Mouse (Mus musculus) thymus, adult 2 months (tissue): ENCODE measurements at regions not wholly inside any gene's neighbourhood (a gene's known extent, or its start where the extent isn't known, plus 50 kb on each side); places are given as distances from the start of the nearest gene placed in this dataset.

Source experiments
- DNase-seq: peaks from one replicate; pipeline ENCODE4 v3.0.0; 2021
- H3K27ac ChIP-seq: fragments of 200-500 bp; 2 replicates; pipeline ENCODE4 v1.5.1; 2012; ENCODE audit warnings: low read length, control low read depth; ENCODE audit not compliant: control insufficient read depth, insufficient read depth
- H3K27me3 ChIP-seq: fragments of 200-500 bp; 2 replicates; pipeline ENCODE4 v1.6.1; 2012; ENCODE audit warnings: mild to moderate bottlenecking, low read length, moderate library complexity, mixed read lengths; ENCODE audit not compliant: control insufficient read depth, insufficient read depth
- H3K36me3 ChIP-seq: fragments of 200-500 bp; 2 replicates; pipeline ENCODE4 v1.6.1; 2012; ENCODE audit warnings: mild to moderate bottlenecking, low read length, moderate library complexity; ENCODE audit not compliant: control insufficient read depth, insufficient read depth
- H3K4me1 ChIP-seq: fragments of 200-500 bp; replicated peaks from 2 replicates; pipeline ENCODE4 v1.6.1; 2012; ENCODE audit warnings: low read length; ENCODE audit not compliant: control insufficient read depth, insufficient read depth
- H3K4me3 ChIP-seq: fragments of 200-500 bp; 2 replicates; pipeline ENCODE4 v1.5.1; 2012; ENCODE audit warnings: mild to moderate bottlenecking, low read length, control low read depth, moderate library complexity; ENCODE audit not compliant: control insufficient read depth, insufficient read depth
- CTCF ChIP-seq: fragments of 200-500 bp; IDR thresholded peaks from 2 replicates; pipeline ENCODE4 v1.5.1; 2012; ENCODE audit warnings: mild to moderate bottlenecking, control low read depth, low read length, moderate library complexity, borderline replicate concordance; ENCODE audit not compliant: control insufficient read depth, poor library complexity, insufficient read depth; ENCODE audit errors: extremely low read depth
- POLR2A ChIP-seq: fragments of 200-500 bp; IDR thresholded peaks from 2 replicates; pipeline ENCODE4 v1.6.1; 2012; ENCODE audit warnings: mild to moderate bottlenecking, low read length, control low read depth, moderate library complexity; ENCODE audit not compliant: control insufficient read depth, poor library complexity, insufficient read depth; ENCODE audit errors: extremely low read depth
- WGBS: fragments of 180-500 bp; shearing (Covaris S2); methylation state at CpG from one replicate; pipeline ENCODE4 v1.1.7; 2018; 5-methylcytosine and 5-hydroxymethylcytosine counted together

- WGBS: 26% methylated on average over 2 of the region's 2 CpGs
- no peak for TF ChIP-seq CTCF
- TF ChIP-seq POLR2A: no peak
- no peak for DNase-seq
These were observed 206.2 kb upstream of the Tnp1 start for GRCm38 (mm10) chr1:73221863-73222262.

GRCm38 (mm10) chr1:73214305-73214946 is 198.7 kb upstream of the Tnp1 start:
- Histone ChIP-seq H3K27ac (no peak overlapping the region), H3K27me3 (no peaks in the 10 kb centered on the region), H3K4me1 (no peaks in the 10 kb centered on the region), H3K4me3 (no peak overlapping the region), H3K36me3 (no peaks in the 10 kb centered on the region)
- 85% methylated on average over 5 of the region's 5 CpGs for WGBS
- DNase-seq: no peak
- TF ChIP-seq POLR2A (no peak), CTCF (no peak)

More at GRCm38 (mm10) chr1:73221863-73222262, 206.2 kb upstream of the Tnp1 start:
- H3K4me1 ChIP-seq: no peaks in the 10 kb centered on the region
- H3K36me3 ChIP-seq: no peaks in the 10 kb centered on the region
- H3K27ac ChIP-seq: no peak overlapping the region
- no peaks in the 10 kb centered on the region for H3K27me3 ChIP-seq
- H3K4me3 ChIP-seq: no peak overlapping the region

- 88% methylated on average over 8 of the region's 8 CpGs for WGBS
- TF ChIP-seq CTCF (no peak), POLR2A (no peak)
- Histone ChIP-seq H3K27me3 (no peaks in the 10 kb centered on the region), H3K36me3 (no peaks in the 10 kb centered on the region), H3K4me1 (no peaks in the 10 kb centered on the region), H3K27ac (no peak overlapping the region), H3K4me3 (no peak overlapping the region)
- no peak for DNase-seq
These were observed 191.7 kb upstream of the Tnp1 start for GRCm38 (mm10) chr1:73207421-73207820.

- Histone ChIP-seq H3K4me3 (no peak overlapping the region), H3K27me3 (no peaks in the 10 kb centered on the region), H3K27ac (no peak overlapping the region), H3K4me1 (no peaks in the 10 kb centered on the region), H3K36me3 (no peaks in the 10 kb centered on the region)
- WGBS: 96% methylated on average over 1 of the region's 1 CpGs
- DNase-seq: no peak
- TF ChIP-seq CTCF (no peak), POLR2A (no peak)
These were observed 190.1 kb upstream of the Tnp1 start for GRCm38 (mm10) chr1:73205788-73206187.

GRCm38 (mm10) chr1:73200112-73200511 is 184.4 kb upstream of the Tnp1 start:
- H3K27ac ChIP-seq: no peak overlapping the region
- TF ChIP-seq POLR2A (no peak), CTCF (no peak)
- H3K27me3 ChIP-seq: no peaks in the 10 kb centered on the region
- H3K4me1 ChIP-seq: no peaks in the 10 kb centered on the region
- no peak for DNase-seq
- no peak overlapping the region for H3K4me3 ChIP-seq
- 6% methylated on average over 2 of the region's 2 CpGs for WGBS
- H3K36me3 ChIP-seq: no peaks in the 10 kb centered on the region

GRCm38 (mm10) chr1:73190832-73191231 is 175.1 kb upstream of the Tnp1 start:
- Histone ChIP-seq H3K4me1 (no peaks in the 10 kb centered on the region), H3K36me3 (no peaks in the 10 kb centered on the region), H3K27ac (no peak overlapping the region), H3K27me3 (no peaks in the 10 kb centered on the region), H3K4me3 (no peak overlapping the region)
- TF ChIP-seq POLR2A: no peak
- TF ChIP-seq CTCF: no peak
- DNase-seq: no peak
- WGBS: 67% methylated on average over 5 of the region's 5 CpGs

- Histone ChIP-seq H3K36me3 (no peaks in the 10 kb centered on the region), H3K4me1 (no peaks in the 10 kb centered on the region), H3K4me3 (no peak overlapping the region), H3K27me3 (no peaks in the 10 kb centered on the region), H3K27ac (no peak overlapping the region)
- no peak for DNase-seq
- TF ChIP-seq POLR2A (no peak), CTCF (no peak)
- 65% methylated on average over 2 of the region's 2 CpGs for WGBS
These were observed 173.1 kb upstream of the Tnp1 start for GRCm38 (mm10) chr1:73188796-73189195.
